Mouse (Mus musculus) right cerebral cortex, postnatal 36 days (tissue): ENCODE measurements around the gene Acta1.
A peak's percentile ranks its signal among the peaks of the same experiment; 100 is the strongest.

ENCODE experiments used
- DNase-seq, 2 experiments: peaks; one replicate each; pipeline ENCODE4 v3.0.0; 2022; ENCODE audit warnings: low spot score in 2 of 2, mixed read lengths in 1 of 2

The Acta1 gene

GRCm38 (mm10) chr8:123894502-123895097 is at the start of gene Acta1:
Gene Acta1, minus strand, starts transcription at chr8:123894751.
- DNase-seq, result no peak

GRCm38 (mm10) chr8:123929026-123929425 is 34.5 kb upstream of the Acta1 start:
- DNase-seq, result no peak

- DNase-seq, result no peak
Observed at GRCm38 (mm10) chr8:123925671-123926070, 31.1 kb upstream of the Acta1 start.

DNA sequence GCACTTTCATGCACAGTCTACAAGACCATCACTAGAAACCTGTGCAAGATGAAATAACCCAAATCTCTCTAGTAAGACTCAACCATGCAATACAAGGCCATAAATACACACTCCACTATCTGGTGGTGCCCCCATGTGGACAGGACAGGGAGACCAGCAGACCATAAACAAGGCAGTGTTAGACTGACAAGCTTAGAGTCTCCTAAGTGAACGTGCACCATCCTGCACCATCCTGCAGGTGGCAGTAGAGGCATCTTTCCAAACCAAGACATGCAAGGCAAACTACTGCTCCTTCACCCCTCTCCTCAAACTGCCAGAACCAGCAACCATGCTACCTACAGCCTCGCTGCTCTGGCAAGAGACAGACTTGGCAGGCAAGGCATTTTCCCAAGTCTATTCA is 30.2 kb upstream of the Acta1 start:
- peak; percentile 79 for DNase-seq

DNA sequence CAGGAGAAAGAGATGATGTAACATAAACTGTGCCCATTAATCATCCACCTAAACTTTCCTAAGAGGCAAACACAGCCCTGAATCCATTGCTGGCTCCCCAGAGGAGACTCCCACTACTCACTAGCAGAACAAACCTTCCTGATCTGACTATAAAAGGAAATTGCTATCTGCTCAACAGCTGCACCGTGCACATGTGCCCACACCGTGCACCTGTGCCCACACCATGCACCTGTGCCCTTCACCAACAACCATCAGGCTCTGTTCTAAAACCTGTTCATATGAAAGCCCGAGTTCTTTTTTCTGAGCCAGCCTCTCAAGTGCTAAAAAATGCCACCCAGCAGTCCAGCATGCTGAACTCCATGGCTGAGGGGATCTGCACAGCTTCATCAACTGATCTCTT is 20.1 kb upstream of the Acta1 start:
- DNase-seq, result no peak

DNA sequence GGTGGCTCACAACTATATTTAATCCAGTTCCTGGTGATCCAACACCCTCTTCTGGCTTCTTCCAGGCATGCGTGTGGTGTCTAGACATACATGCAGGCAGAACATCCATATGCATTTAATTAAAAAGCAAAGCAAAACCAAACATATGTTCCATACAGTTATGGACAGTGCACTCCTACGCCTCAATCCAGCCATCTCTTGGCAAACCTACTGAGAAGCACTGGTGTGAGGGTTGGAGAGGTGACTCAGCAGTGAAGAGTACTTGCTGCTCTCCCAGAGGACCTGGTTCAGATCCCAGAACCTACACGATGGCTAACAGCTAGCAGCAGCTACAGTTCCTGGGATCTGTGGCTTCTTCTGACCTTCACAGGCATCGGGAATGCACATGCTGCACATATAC is 17.7 kb upstream of the Acta1 start:
- DNase-seq, result peak; percentile 43 to 52

DNA sequence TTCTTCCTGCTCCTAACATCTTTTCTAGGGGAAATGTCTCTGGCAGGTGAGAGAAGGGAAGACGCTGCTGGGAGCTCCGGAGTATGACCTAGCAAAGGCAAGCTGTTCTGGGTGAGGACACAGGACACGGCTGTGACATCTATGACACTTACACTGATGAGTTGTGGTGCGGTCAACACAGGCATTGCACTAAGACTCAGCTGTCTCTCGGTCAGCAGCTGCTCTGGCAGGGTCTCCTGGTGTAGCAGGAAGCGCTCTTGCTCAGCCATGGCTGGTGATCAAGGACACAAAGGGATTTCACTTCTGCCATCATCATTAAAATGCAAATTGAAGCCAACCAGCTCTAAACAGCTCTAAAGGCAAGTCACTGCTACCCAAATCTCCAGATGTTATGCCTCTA is 13.1 kb upstream of the Acta1 start:
- no peak for DNase-seq

DNA sequence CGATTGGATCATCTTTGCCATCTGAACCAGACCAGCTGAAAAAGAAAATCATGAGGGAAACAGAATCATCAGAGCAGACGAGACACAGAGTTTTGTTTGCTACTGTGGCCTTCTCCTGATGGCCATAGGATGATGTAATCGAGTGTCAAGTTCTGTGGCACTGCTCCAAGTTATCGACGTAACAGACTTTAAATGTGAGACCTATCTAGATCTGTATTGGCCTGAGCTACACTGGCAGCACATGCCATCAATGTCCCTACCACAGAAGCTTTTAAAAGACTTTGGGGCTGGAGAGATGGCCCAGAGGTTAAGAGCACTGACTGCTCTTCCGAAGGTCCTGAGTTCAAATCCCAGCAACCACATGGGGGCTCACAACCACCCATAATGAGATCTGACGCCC is 8.1 kb upstream of the Acta1 start:
- DNase-seq, result no peak

GRCm38 (mm10) chr8:123899366-123899765 is 4.8 kb upstream of the Acta1 start:
- DNase-seq, result peak in 1 of 2 experiments; percentile 58

- no peak for DNase-seq
Observed at GRCm38 (mm10) chr8:123898576-123898975, 4.0 kb upstream of the Acta1 start.

GRCm38 (mm10) chr8:123896774-123897173 is 2.2 kb upstream of the Acta1 start:
- no peak for DNase-seq

DNA sequence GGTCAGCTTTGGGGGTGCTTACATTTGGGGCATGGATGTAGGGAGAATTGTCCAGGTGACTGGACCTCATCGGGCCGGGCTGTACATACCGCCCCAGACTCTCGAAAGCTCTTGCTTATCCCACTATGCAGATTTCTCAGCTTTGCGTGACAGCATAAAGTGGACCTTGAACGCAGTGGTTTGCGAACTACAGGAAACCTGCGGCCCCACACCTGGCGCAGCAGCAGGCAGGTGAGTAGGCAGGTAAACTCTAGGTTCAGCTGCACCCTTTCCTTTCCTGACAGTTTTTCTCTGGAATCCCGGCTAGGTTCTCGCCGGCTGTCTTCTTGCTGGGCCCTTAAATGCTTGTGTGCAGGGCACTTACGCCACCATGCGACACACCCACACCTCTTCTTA is 1.8 kb upstream of the Acta1 start:
- DNase-seq, result no peak

GRCm38 (mm10) chr8:123895680-123896365 is 1.3 kb upstream of the Acta1 start:
- DNase-seq, result no peak

DNA sequence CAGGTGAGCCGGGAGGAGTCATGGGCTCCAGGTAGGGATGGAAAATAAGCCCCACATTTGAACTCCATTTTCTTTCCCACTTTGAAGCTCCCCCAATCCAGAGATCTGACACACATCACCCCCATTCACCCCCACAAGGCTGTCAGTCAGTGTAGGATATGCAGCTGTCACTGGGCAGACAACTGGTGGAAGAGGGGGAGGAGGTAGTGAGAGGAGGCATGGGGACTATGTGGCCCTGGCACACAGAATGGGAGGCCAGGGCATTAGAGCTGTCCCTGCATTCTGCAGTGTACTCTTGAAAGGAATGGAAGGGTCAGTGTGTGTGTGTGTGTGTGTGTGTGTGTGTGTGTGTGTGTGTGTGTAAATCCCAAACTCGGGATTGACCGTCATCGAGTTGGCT is 679 bp upstream of the Acta1 start:
- no peak for DNase-seq

DNA sequence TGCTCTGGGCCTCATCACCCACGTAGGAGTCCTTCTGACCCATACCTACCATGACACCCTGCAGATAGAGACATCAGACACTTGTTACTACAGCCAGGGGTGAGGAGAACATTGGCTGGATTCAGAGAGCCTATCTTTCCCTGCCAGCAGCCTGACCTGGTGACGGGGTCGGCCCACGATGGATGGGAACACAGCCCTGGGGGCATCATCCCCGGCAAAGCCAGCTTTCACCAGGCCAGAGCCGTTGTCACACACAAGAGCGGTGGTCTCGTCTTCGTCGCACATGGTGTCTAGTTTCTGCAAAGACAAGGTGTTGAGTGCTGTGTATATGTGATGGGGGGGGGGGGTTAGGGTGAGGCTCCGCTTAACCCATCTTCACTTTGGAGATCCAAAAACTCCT is 1.1 kb downstream of the Acta1 start:
- DNase-seq, result no peak

DNA sequence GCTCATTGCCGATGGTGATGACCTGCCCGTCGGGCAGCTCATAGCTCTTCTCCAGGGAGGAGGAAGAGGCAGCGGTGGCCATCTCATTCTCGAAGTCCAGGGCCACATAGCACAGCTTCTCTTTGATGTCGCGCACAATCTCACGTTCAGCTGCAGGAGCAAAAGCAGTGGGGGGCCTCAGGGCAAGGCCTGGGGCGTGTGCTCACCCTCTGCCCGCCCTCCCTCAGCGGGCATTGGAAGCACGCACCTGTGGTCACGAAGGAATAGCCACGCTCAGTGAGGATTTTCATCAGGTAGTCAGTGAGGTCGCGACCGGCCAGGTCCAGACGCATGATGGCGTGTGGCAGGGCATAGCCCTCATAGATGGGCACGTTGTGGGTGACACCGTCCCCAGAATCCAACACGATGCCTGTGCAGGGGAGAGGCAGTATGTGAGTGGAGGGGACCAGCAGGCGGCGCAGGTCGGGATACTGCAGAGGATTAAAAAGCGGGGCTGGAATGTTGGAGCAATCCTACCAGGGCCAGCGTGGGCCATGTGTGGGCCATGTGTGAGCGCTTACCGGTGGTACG is 1.9 kb downstream of the Acta1 start:
- no peak for DNase-seq

DNA sequence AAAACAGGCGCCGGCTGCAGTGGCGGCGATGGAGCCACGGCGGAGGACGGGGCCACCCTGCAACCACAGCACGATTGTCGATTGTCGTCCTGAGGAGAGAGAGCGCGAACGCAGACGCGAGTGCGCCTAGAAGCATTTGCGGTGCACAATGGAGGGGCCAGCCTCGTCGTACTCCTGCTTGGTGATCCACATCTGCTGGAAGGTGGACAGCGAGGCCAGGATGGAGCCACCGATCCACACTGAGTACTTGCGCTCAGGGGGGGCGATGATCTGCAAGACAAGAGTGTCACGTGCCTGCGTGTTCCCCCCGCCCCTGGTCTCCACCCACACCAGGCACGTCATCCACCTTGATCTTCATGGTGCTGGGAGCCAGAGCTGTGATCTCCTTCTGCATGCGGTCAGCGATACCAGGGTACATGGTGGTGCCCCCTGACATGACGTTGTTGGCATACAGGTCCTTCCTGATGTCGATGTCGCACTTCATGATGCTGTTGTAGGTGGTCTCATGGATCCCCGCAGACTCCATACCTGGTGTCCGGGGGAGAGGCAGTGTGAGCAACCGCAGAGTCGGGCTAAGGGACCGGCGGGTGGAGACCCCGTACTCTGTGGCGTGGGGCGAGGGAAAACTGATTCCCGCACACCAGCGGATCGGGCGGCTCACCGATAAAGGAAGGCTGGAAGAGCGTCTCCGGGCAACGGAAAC is 2.5 kb downstream of the Acta1 start:
- DNase-seq, result peak; percentile 87 to 92

DNA sequence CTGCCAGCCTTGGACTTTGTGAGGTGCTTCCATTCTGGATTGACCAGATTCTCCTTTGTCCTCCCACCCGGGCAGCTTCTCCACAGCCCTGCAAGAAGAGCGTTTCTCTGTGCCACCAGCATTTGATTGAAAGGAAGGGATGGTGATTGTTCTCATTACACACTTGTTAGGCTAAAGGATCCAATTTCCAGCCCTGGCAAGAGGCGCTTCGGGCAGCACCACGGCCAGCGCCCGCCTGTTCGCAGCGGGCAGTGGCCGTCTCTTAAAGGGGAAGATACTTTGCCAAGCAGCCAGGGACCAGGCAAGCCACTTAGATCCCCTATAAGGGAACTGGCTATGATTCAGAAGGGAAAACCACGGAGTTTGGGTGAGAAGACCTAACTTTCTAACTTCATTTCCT is 3.3 kb downstream of the Acta1 start:
- no peak for DNase-seq

- no peak for DNase-seq
Observed at GRCm38 (mm10) chr8:123889797-123890196, 4.8 kb downstream of the Acta1 start.

DNA sequence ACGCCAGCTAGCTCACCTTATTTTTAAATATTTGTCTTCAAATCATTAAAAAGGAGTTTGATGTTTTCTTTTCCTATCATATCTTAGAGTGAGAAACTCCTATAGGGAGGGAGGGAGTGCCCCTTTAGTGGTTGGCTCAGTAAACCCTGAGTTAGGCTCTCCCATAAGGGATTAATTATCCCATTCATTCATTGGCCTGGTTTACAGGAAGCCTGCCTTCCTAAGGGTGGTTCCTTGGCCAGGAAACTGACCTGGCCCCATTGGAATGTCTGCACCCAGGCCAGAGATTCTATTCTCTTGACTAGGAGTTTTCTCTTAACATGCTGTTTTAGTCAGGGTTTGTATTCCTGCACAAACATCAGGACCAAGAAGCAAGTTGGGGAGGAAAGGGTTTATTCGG is 6.6 kb downstream of the Acta1 start:
- no peak for DNase-seq

- DNase-seq, result no peak
Observed at GRCm38 (mm10) chr8:123887163-123887562, 7.4 kb downstream of the Acta1 start.

- DNase-seq, result peak; percentile 79 to 87
Observed at GRCm38 (mm10) chr8:123884721-123885565, 9.6 kb downstream of the Acta1 start.
